Mouse (Mus musculus) layer of hippocampus, postnatal 10 days (tissue): ENCODE measurements around the gene Dao. TPM values are rescaled to one million over a fixed set of nuclear protein-coding genes. Genes with fewer than 3 reads are reported as not detected.

ENCODE experiments used
- DNase-seq, 2 experiments: peaks; one replicate each; pipeline ENCODE4 v3.0.0; 2021; ENCODE audit warnings: low spot score in 2 of 2
- total RNA-seq, 2 experiments: library from RNA; stranded (reverse); gene quantifications; 2 replicates each; pipeline ENCODE4 v1.2.3; 2021

The Dao gene
- total RNA-seq, 2 experiments from 2014 or later = not detected

DNA sequence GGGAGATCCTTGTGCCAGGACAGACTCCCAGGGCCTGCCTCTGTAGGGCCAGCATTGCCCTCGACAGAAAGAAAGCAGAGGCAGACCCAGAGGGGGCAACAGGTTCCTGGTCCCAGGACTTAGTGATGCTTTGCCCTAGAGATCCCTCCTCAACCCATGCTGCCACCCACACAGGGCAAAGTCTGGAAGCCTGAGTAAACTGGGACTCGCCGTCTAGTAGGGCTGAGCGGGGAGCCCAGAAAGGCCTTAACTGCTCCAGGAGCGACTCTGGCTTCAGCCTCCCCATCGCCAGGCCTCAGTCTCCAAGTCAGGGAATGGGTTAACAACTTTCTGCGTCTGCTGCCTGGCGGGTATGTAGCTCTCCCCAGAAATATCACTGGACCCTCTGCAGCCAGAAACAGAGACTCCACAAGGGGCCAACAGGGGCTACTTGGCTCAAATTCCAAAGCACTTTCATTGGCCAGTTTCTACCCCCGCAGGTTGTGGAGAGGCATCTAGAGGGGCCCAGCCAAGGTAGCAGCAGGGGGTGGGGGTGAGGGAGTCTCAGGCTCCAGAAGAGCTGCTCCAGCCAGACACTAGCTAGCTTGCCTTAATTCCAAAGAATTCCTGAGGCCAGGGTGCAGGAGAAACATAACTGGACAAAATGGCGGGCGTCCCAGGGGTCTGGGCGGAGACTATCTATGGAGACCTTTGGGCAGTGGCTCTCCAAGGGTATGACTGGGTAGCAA, 23.9 kb downstream of the Dao start:
- no peak for DNase-seq

DNA sequence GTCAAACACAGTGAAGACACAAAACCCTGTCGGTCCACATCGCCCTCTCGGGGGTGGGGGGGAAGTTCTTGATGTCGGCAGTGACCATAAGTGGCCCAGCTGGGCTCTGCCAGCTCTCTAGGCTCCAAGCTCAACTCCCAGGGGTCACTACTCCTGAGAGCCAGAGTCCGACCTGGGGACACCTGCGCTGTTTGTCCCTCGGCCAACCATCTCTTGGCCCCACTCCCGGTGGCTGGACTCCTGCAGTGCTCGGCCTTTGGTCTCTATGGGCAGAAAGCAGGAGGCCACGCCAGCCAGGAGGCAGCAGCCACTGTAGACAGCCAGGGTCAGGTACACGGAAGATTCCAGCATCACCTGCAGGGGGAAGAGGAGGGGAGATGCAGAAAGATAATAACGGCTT, 24.6 kb downstream of the Dao start:
- DNase-seq = no peak

DNA sequence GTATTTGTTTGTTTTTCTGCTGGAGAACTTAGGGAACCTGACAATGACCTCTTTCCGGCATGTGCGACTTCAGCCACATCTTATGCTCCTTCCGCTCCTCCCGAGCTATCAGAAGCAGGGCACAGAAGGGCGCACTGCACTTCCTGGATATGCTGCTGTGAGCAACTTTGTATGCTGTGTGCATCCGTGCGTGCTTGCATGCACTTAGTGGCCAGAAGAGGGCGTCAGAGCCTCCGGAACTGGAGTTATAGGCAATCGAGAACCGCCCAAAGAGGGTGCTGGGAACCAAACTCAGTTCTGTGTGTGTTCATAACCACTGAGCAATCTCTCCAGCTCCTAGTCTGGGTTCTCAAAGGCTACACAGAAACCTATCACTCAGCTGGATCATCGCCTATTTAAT, 27.1 kb downstream of the Dao start:
- no peak for DNase-seq

DNA sequence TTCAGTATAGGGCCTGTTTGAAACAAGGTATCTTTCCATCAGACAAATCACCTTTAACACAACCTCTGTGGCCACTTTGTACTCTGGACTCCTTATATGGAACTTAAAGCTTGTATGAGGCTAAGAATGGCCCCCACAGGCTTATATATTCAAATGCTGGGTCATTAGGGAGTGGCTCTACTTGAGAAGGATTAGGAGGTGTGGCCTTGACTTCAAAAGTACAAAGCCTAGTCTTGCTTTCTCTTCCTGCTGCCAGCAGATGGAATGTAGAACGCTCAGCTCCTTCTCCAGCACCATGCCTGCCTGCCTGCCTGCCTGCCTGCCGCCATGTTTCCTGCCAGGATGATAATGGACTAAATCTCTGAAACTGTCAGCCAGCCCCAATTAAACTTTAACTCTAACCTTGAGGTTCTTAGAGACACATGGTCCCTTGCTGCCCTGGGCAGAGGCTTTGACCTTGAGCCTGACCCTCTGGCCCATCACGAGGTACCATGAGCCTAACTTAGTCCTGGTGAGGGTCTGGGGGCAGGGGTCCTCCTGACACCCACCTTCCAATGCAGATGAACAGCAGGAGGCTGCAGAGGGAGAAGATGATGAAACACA, 28.8 kb downstream of the Dao start:
- no peak for DNase-seq

DNA sequence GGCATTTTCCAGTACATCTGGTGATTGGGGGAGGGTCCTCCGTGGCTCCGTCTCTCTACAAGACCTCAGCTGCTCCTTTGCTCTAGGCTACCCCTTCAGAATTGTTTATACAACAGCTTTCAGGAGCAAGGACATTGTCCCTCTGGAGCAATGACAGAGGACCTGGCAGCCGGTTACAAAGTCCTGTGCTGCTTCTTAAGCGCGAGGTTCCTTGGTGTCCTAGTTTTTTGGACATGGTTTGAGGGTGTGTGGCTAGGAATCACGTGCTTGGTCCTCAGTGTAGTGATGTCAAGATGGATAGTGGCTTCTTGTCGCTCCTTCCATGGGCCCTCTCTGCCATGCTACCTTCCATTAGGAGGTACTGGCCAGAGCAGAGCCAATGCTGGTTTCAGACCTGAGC, 30.9 kb downstream of the Dao start:
- DNase-seq = no peak

DNA sequence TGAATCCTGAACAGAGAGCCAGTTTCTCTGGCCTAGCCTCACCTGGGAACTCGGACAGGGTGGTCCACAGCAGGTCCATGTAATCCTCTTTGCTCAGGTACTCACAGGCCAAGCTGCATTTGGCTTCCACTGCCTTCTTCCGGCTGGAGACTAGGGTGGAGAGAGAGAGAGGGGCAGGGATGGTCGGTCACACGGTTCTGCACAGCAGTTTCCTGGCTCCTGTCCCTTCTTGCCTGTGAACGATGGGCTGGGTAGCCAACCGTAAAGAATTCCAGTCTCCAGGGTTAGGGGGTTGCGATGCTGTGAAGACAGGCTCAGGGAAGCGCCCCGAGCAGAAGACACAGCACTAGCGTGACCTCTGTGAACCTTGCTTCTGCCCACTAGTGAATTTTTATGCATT, 31.6 kb downstream of the Dao start:
- no peak for DNase-seq

DNA sequence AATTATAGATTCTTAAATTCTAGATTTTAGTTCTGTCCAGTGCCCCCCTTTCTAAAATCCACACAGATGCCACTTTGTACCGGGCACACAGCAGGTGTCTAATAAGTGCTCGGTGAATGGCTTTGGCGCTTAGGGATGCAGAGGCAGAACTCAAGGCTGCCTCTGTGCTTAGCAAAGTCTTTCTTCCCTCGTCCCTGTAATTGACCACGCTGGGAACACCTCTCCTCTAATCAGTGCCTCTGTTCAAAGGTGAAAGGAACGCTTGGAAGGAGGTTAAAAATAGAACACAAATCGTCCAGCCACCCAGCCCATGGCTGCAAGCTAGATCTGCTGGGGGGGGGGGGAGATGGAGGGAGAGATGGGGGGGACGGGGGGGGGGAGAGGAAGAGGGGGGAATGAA, 37.0 kb downstream of the Dao start:
- no peak for DNase-seq

DNA sequence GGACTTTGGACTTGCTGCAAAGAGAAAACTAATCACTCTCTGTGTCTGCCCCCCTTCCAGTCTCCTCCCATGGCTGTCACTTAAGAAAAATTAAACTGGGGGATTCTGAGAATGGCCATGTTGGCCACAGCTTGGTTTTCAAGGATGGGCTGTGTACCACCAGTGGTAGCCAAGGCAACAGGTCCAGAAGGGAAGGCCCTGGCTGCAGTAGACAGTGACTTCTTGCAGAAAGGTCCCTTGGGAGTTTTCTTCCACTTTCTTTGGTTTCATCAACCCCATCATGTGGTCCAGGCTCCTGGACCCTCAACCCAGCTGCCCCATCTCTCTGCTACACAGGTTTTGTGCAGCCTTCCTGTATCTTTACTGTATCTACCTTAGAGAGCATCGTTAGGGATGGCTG, 37.4 kb downstream of the Dao start:
- no peak for DNase-seq

DNA sequence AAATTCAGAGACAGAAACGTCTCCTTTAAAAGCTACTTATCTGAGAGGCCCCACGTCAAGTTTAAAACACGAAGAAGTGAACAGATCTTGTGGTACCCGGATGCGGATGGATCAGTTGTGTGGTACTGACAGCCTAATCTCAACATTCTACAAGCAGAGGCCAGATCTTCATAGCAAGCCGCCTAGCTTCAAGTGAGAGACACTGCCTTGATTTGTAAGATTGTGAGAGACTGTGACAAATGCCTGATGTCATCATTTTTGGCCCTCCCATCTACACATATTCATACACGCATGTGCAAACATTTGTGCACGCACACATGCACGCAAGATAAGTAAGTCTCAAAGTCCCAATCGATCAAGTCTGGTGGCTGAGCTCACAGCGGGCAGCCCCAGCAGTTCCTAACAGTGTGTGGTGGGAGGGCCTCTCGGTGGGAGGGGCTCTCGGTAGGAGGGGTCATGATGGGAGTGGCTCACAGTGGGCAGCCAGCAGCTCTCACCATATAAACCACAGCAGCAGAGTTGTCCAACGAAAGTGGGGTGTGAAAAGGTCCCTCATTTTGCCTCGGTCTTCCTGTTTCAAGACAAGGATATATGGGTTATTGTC, 37.9 kb downstream of the Dao start:
- no peak for DNase-seq

DNA sequence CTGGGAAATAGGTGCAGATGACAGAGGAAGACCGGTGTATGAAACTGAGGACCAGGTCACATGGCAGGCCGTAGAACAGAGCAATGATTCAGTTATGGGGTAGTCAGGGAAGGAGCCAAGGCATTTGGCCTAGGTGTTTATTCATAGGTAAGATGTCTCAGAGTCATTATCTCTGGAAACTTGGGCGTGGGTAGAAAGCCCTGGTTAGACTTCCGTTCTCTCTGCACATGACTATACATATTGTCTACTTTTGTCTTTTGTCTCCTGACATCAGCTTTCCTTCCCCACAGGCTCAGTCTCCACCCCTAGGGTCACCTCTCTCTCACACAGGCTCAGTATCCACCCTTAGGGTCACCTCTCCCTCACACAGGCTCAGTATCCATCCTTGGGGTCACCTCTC, 40.3 kb downstream of the Dao start:
- DNase-seq = no peak

DNA sequence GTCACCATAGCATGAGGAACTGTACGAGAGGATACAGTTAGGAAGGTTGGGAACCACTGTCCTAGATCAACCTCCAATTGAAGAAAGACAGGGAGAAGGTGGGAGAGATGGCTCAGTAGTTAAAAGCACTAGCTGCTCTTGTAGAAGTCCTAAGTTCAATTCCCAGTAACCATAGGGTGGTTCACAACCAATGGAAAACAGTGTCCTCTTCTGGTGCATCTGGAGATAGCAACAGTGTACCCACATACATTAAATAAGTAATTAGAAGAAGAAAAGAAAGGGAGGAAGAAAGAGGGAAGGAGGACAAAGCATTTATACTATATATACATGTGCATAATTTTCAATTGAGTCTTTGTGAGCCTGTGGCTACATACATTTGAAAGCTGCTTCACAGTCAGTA, 41.6 kb downstream of the Dao start:
- DNase-seq = no peak

DNA sequence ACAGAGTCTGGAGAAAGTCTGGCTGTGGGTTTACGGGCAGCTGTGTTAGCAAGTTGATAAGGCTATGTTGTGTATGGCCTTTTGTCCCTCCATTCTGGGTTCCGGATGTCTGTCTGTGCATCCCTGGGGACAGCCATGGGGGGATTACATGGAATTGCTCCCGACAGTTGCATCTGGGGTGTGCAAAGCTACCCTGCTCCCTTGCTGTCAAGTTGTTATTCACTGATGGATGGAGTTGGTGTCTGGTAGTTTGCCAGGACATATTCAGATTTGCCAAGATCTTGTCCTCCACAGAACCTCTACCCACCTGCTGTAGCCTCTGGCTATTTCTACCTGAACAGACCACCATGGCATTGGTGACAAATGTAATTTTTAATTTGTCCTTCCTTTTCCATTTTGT, 42.6 kb downstream of the Dao start:
- no peak for DNase-seq

DNA sequence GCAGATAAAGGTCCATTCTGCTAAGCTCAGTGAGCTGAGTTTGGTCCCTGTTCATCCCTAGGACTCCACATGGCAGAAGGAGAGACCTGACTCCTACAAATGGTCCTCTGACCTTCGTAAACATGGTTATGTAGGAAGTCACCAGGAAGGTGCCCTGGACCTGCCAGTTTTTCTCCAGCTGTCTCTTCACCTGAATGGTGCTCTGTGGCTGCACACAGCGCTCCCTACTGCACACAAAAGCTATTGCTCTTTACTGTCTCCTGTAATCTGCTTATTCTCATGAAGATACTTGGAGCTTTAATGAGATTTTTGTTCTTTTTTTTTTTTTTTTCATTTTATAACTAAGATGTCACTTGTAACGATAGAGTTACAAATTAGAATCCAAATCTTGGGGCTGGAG, 43.1 kb downstream of the Dao start:
- DNase-seq = no peak

DNA sequence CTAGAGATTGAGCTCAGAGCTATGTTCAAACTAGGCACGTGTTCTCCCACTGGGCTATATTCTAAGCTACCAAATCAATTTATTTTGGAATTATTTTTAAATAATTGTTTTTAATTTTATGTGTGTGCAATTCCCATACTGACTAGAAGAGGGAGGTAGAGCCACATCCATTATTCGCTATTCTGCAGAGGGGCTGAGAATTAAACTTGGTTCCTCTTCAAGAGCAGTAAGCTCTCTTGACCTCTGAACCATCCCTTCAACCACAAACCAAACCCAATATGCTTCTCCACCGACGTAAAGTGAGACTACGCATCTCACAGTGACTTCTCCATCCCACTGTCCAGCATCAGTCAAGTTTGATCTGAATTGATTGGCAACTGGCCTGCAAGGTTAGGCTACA, 43.7 kb downstream of the Dao start:
- DNase-seq = no peak

DNA sequence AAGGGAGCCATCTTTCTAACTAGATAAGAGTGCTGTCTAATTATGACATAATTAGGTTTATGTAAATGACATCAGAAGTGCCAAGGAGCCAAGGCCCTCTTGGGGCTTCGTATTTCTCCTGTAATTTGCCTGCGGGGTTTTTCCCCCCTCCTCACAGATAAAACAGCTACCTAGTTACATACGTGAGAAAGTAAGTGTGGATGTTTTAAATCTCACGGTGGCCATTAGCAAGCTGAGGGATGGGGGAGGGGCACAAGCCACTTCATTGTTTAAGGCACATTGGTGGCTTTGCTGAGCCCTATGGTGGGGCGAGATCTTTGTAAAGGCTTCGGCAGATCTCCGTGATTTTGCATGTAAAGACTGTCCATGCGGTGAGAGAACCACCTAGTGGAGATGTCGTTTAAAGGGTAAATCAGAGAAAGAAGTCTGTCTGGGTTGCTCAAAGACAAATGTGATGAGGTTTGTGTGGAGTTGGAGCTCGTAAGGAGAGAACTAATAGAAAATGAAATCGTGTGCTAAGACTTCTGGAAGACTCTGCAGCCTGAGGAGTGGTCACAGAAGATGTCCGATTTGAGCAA, 45.3 kb downstream of the Dao start:
- no peak for DNase-seq

DNA sequence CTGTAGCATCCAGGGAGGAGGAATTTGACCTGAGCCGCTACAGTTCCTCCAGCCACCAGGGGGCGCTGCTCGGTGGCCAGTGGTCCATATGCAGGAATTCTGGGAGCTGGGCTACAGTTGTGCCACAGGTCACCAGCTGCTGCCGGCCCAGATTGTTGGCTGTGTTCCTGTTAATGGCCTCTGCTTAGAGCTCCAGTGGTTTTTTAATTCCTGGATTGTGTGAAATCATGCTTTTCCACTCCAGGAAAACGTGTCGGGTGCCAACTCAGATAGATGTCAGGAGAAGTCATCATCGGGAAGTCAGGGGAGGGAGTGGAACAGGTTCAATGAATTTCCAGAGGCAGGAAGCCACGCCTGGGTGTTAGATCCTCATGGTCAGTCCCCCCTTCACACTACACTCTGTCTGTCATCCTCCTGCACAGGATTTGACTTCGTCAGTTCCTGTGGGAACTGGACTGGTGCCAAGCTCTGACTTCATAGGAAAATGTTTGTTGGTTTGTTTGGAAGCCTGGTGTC, 48.8 kb downstream of the Dao start:
- DNase-seq = peak; percentile 53 to 66

DNA sequence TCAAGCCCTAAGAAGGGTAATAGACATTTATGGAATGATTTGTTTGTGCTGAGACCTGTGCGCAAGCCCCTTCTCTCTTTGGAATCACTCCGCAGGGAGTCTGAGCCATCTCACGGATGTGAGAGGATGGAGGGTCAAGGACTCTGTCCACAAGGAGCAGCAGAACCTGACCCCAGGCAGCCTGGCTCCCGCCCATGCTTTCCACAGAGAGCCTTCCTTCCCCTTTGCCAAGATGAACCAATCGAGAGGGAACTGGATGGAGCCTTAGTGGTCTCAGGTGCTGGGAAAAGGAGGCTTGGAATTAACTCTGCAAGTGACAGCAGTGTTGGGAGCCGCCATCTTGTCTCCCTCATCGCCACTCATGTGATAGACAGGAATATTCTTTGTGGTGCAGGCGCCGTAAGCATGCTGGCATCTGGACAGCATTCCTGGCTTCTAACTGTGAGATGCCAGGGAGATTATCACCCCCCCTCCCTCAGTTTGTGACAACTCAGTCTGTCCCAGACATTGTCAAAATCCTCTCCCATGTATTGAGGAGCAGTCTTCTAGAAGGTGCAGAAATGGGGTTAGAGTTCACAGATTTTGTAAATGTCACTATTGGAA, 53.7 kb downstream of the Dao start:
- DNase-seq = peak; percentile 23 to 29

DNA sequence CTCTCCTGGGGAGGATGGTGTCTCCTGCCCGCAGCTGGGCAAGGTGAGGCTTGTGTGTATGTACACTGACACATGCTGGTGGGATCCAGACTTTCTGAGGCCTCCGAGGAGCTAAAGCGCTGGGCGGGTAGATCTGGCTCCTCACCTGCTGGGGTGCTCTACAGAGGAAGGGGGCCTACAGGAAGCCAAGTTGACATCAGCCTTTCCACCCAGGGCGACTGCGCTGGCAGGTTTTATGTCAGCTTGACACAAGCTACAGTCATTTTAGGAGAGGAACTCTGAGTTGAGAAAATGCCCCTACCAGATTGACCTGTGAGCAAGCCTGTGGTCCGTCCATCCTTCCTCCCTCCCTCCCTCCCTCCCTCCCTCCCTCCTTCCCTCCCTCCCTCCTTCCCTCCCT, 58.2 kb downstream of the Dao start:
- no peak for DNase-seq

DNA sequence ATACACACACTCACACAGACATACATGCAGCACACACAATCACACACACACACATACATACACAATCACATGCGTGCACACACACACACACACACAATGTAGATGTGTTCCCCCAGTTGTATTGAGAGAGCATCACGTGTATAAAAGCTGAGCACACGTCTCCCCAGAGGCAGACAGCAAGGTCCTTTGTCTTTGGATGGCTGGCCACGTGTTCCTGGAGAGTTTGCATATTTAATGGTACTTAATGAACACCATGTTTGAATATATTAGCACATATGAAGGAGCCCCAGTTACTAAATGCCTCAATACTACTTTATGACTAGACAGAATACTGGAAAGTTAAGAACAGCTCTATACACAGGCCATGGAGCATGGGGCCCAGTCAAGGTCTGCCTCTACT, 60.5 kb downstream of the Dao start:
- no peak for DNase-seq

DNA sequence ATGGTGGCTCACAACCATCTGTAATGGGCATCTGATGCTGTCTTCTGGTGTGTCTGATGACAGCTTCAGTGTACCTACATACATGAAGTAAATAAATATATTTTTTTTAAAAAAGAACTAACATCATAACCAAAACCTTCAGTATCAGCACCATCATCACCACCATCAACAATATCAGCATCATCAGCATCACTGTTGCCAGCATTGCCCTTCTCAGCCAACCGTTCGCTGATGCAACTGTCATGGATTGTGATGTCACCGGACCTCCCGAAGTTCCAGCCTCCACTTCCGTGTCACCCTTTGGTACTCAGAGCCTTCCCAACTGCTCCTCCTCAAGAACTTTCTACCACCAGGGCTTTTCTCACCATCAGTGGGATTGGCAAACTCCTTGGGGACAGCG, 61.7 kb downstream of the Dao start, which contains the start of gene Usp30:
Usp30 (plus strand) TSS at position 301 of the 400 bp plus-strand sequence.
- DNase-seq = no peak

DNA sequence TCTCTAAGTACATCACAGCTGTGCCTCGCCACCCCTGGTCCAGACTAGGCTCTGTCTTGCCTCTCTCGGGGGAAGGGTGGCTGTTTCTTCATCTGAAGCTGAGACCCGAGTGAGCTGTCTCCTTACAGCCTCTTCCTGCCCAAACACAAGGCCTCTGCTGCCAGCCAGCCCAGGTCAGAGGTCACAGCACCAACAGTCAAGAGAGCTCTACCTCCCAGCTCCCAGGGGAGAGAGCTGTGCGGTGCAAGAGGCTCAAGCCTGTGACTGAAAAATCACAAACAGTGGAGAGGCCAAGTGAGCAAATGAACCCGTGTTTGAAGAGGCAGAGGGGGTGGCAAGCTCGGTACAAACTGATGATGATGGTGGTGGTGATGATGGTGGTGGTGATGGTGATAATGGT, 63.1 kb downstream of the Dao start:
- DNase-seq = no peak

DNA sequence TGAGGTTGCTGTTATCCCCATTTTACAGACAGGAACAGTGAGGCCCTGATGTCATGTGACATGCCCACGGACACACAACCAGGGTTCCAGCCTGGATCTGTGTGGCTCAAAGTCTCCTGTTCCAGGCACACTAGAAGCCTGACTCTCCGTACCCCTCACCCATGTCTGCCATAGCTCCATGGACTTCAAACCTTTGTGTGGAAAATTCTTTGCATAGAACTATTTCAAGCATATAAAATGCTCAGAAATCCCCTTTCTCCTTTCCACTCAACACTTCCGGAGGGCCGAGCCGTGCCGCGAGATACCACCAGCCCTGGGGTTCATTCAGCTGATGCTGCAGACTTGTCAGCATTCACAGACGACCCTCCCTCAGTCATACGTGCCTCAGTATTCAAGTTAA, 64.0 kb downstream of the Dao start:
- no peak for DNase-seq
